Mouse (Mus musculus): ENCODE data around the gene Adcy10. TPM values are rescaled to one million over a fixed set of nuclear protein-coding genes. Genes with fewer than 3 reads are reported as not detected.
A peak's percentile ranks its signal among the peaks of the same experiment; 100 is the strongest.

Gene Adcy10
- under 1 TPM; 0.22 to 0.59 TPM for total RNA-seq (2021)

- intact Hi-C loops (cut with DNase I): no loop called here
These were observed at the start of gene Adcy10 for GRCm38 (mm10) chr1:165484688-165485233. TSS of gene Adcy10 (plus strand) at chr1:165485183.

GRCm38 (mm10) chr1:165438289-165439021 is 46.5 kb upstream of the Adcy10 start:
- DNase-seq (ENCODE audit: low spot score in 2 of 2): no peak
- intact Hi-C loops (cut with DNase I): no loop called here

More at GRCm38 (mm10) chr1:165484688-165485233, at the start of gene Adcy10:
- DNase-seq (ENCODE audit: low spot score in 2 of 2): no peak

DNA sequence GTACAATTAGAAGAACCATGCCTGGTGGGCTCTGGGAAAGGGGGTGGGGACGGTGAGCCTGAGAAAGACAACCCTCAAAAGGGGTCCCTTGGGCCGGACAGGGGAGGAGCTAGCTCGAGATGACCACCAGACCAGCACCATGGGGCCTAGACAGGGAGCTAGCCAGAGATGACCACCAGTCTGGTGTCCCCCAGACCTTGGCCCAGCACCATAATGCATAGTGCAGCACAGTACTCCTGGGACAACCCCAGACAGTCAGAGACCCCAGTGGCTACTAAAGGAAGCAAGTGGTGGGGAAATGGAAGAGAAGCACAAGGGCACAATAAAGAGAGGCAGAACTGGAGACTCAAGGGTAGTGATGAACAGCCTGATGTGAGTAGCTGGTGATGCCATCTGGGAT is 44.2 kb upstream of the Adcy10 start:
- intact Hi-C loops (cut with DNase I): no loop called here
- no peak for DNase-seq (ENCODE audit: low spot score in 2 of 2)

DNA sequence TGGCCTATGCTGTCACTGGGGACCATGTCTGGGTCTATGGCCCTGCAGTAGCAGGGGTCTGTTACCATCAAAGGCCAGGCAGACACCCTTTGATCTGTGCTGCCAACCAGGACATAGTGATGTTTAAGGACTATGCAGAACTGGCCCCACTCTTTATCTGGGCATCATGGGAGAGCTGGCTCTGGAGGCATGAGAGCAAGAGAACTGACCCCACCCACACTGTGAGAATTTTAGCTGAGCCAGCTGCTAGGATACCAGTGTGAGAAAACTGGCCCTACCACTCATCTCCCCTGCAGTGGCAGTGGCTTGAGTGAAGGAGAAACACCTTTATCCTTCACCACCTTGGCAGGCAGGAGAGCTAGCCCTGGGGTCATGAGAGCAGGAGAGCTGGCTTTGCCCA is 43.8 kb upstream of the Adcy10 start:
- DNase-seq (ENCODE audit: low spot score in 2 of 2): no peak
- intact Hi-C loops (cut with DNase I): no loop called here

- intact Hi-C loops (cut with DNase I): no loop called here
- no peak for DNase-seq (ENCODE audit: low spot score in 2 of 2)
These were observed 43.3 kb upstream of the Adcy10 start for GRCm38 (mm10) chr1:165441719-165442118.

GRCm38 (mm10) chr1:165459041-165459502 is 25.9 kb upstream of the Adcy10 start:
- no peak for DNase-seq (ENCODE audit: low spot score in 2 of 2)
- intact Hi-C loops (cut with DNase I): no loop called here

DNA sequence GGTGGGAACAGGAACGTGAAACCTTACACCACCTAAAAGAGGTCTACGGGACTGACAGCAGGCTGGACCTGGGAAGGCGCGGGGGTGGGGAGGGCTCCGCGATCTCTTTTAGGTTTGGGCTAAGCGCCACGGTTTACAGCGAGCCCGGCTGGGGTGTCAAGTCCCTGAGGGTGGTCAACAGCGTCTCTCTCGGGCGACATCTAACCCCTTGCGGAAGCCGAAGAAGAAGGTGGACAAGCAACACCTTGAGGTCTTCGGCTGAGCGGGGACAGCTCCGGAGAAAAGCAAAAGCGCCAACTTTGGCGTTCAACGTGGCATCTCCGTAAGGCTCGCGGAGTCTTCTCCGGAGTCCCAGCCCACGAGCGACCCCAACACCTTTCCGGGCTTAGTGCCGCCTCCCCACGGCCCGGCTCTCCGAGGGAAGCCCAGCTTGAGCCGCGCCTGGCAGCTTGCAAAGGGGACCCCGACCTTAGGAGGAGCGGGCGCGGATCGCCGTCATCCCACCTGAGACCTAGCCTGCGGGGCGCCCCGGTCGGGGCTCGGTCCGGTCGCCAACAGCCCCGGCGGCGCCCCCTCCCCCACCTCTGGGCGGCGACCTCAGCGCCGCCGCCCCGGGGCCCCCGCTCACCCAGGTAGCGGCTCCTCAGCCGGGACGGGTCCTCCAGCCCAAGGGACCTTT is 25.3 kb upstream of the Adcy10 start:
- intact Hi-C loops (cut with DNase I): loop anchor here (2.0 to 5.0 kb wide), 2 partner anchors 183 to 223 kb away; partner anchors contain the start of gene Tiprl
- DNase-seq (ENCODE audit: low spot score in 2 of 2): peak; percentile 46 to 49

- peak; percentile 100 for DNase-seq (ENCODE audit: low spot score in 2 of 2)
- intact Hi-C loops (cut with DNase I): loop anchor here (2.0 to 5.0 kb wide), 2 partner anchors 182 to 224 kb away; partner anchors contain the start of gene Tiprl
These were observed 24.6 kb upstream of the Adcy10 start, which contains the start of the genes Dcaf6 and Mpc2 for GRCm38 (mm10) chr1:165460360-165460800. TSS of gene Dcaf6 (minus strand) at chr1:165460475. TSS of gene Mpc2 (plus strand) at chr1:165460637.

- peak; percentile 98 to 99 for DNase-seq (ENCODE audit: low spot score in 2 of 2)
- intact Hi-C loops (cut with DNase I): loop anchor here (2.0 to 5.0 kb wide), 2 partner anchors 181 to 224 kb away; partner anchors contain the start of gene Tiprl
These were observed 24.1 kb upstream of the Adcy10 start for GRCm38 (mm10) chr1:165460801-165461377.

DNA sequence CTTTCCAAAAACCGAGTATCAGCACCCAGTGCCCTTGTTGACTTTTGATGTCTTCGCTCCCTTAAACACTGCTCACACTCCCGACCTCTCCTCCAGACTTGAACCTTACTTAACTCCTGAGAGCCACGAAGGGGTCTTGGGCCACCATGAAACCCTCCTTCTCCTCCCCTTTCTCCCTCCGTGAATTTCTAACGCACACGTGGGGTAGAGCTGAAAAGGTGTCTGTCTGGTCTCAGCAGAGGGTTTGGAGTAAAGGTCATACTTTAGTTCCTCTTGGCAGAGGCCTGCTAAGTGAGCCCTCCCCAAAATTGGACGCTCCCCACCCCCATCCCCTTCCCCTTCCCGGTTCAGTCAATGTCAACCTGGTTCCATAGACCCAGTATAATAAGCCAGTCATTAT is 23.3 kb upstream of the Adcy10 start:
- no peak for DNase-seq (ENCODE audit: low spot score in 2 of 2)
- intact Hi-C loops (cut with DNase I): loop anchor here (2.0 to 5.0 kb wide), 2 partner anchors 181 to 225 kb away; partner anchors contain the start of gene Tiprl

GRCm38 (mm10) chr1:165462861-165463260 is 22.1 kb upstream of the Adcy10 start:
- no peak for DNase-seq (ENCODE audit: low spot score in 2 of 2)
- intact Hi-C loops (cut with DNase I): loop anchor here (5.0 kb wide), 1 partner anchor 179 kb away; no protein-coding TSS in a partner anchor

DNA sequence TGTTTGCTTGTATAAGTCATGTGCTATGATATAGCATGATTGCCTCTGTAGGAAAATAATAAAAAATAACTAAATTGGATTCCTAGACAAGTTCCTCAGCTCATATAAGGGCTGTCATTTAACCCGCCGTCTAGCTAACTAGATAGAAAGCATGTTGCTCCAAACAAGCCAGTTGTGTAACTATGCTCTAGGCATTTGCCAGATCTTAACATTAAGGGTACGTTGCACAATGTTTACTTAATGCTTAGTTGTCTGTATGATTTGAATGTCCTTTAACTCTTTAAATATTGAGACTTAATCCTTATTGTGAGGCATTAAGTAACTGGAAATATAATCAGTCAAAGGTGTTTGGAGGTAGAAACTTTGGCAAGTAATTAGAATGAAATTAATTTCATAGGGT is 20.4 kb upstream of the Adcy10 start:
- no peak for DNase-seq (ENCODE audit: low spot score in 2 of 2)
- intact Hi-C loops (cut with DNase I): loop anchor here (5.0 kb wide), 1 partner anchor 178 kb away; no protein-coding TSS in a partner anchor

GRCm38 (mm10) chr1:165468971-165469370 is 16.0 kb upstream of the Adcy10 start:
- no peak for DNase-seq (ENCODE audit: low spot score in 2 of 2)
- intact Hi-C loops (cut with DNase I): no loop called here

- intact Hi-C loops (cut with DNase I): no loop called here
- no peak for DNase-seq (ENCODE audit: low spot score in 2 of 2)
These were observed 15.3 kb upstream of the Adcy10 start for GRCm38 (mm10) chr1:165469717-165470116.

DNA sequence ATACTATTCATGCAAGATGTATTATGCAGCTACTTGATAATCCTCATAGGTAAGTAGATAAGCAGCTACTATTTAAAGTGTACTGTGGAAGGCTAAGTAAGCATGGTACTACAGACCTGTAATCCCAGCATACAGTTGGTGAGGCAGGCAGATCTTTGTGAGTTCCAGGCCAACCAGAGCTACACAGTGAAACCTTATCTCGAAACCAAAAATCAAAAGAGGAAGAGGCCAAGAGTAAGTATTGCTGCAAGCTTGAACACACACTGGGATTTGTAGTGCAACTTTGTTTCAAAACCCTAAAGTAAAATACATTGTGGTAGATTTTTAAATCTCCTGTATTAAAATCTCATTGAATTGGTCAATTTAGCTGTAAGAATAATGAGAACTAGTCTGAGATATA is 13.5 kb upstream of the Adcy10 start:
- intact Hi-C loops (cut with DNase I): no loop called here

GRCm38 (mm10) chr1:165486108-165486507 is 1.1 kb downstream of the Adcy10 start:
- DNase-seq (ENCODE audit: low spot score in 2 of 2): no peak
- intact Hi-C loops (cut with DNase I): no loop called here

More for the DNA sequence above, 13.5 kb upstream of the Adcy10 start:
- no peak for DNase-seq (ENCODE audit: low spot score in 2 of 2)

- intact Hi-C loops (cut with DNase I): no loop called here
- no peak for DNase-seq (ENCODE audit: low spot score in 2 of 2)
These were observed 4.2 kb downstream of the Adcy10 start for GRCm38 (mm10) chr1:165489197-165489596.

- intact Hi-C loops (cut with DNase I): no loop called here
- DNase-seq (ENCODE audit: low spot score in 2 of 2): no peak
These were observed 13.9 kb downstream of the Adcy10 start for GRCm38 (mm10) chr1:165498856-165499255.

DNA sequence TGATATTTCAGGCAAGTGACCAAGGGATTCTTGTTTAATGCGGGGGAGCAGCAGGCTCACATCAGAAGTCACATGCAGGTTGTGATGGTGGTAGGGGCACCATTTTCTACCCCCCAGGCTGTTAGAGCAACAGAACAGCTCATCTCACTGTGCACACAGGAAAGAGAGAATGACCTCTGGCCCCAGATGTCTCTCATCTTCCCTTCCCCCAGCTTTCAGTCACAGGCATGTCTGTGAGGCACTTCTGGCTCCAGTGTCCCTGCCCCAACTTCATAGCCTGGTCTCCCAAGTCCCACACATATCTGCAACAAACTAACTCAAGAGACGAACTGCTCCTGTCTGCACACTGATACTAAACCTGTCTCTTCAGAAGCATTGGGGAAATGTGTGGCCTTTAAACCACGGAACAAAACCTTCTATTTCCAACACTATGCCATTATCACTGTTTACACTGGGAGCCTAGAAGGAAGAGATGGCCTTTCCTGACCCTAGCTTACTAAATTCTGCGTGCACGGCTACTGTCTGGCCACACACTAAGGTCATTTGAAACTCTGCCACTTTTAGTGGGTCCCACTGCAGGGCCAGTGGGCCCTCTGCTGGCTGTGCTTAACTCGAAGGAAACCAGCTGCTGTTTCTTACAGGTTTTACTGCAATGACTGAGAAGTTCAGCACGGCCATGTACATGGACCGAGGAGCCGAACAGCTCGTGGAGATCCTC is 18.5 kb downstream of the Adcy10 start:
- no peak for DNase-seq (ENCODE audit: low spot score in 2 of 2)
- intact Hi-C loops (cut with DNase I): no loop called here

Measured in left cerebral cortex, postnatal 36 days (tissue).